Mouse (Mus musculus): Measurements from ENCODE around the gene Banf2.

- TF ChIP-seq CTCF (IDR thresholded peaks at IDR 0.05; ENCODE audit: low read depth, low read length): no peak
- TF ChIP-seq POLR2A (IDR thresholded peaks at IDR 0.05; ENCODE audit: extremely low read depth, insufficient read depth, low read length): no peak
These were observed 7.5 kb upstream of the Banf2 start for GRCm38 (mm10) chr2:144025361-144025760.
